Mouse (Mus musculus) thymus, postnatal 4 days (tissue): Measurements from ENCODE around the gene Mgrn1.

ENCODE experiments used
- DNase-seq: peaks from one replicate; pipeline ENCODE4 v3.0.0; 2021

The Mgrn1 gene

DNA sequence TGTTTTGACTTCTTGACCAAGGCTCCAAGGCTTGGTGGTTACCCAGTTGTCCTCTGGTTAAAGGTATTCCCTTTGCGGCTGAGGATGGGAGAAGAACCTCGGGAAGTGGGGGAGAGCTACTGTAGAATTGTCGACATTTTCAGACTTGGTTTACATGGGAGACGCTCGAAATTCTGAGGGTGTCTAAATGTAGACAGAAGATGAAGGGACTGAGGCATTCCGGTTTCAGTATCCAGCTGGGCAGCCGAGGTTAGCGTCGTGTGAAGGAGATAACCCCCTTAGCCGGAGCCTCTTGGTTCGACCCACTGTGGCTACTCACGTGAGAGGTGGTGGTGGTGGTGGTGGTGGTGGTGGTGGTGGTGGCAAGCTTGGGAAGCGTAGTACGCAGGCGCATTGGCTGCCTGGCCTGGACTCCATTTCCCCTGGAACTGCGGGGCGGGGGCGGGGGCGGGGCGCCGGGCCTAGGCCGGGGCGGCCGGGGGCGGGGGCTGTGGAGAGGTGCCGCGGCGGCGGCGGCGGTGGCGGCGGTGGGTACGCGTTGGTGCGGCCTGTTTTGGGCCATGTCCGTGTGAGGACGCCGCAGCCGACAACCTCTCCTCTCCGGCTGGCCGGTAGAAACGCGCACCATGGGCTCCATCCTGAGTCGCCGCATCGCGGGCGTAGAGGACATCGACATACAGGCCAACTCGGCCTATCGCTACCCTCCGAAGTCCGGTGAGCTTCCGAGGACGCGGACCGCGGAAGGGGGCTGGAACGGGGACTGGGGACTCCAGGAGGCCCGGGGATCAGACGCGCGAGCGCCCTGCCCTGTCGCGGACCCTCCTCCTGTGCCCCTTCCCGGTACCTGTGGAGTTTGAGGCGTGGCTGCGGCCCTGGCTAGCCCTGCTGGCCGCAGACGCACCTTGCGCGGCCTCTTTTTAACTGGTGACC is at the start of gene Mgrn1:
Gene Mgrn1, plus strand, starts transcription at position 490 of the 930 bp plus-strand sequence.
- DNase-seq = peak; percentile 90

DNA sequence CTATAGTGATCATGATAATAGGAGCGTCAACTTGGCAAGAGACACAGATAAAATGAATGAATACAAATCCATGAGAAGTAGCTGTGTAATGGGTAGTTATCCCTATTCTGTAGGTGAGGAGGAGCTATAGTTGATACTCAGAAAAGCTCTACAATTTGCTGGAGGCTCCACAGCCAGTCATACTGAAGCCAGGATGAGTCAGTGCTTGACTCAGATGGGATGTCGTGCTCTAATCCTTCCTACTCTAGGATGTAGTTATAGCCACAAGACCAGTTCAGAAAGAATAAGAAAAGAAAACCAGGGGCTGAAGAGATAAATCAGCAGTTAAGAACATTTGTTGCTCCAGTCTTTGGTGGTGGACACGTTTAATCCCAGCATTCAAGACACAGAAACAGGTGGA is 48.4 kb upstream of the Mgrn1 start:
- DNase-seq = no peak

DNA sequence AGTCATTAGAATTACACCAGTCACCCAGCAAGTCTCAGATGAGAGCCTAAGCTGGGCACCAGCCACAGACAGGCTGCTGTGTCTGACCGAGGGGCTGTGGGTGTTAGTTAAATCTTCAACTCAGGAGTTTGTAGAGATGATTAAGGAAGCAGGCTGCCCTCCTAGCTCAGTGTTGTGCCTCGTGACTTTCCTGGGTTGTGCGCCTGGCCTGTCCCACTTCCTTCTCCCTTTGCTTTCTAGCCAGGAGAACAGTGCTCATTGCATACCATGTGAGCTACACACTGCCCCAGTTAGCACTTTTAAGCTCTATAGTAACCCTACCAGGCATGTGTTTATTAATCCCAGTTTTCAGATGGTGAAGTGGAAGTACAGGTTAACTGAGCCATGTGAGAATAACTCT is 46.5 kb upstream of the Mgrn1 start:
- no peak for DNase-seq

DNA sequence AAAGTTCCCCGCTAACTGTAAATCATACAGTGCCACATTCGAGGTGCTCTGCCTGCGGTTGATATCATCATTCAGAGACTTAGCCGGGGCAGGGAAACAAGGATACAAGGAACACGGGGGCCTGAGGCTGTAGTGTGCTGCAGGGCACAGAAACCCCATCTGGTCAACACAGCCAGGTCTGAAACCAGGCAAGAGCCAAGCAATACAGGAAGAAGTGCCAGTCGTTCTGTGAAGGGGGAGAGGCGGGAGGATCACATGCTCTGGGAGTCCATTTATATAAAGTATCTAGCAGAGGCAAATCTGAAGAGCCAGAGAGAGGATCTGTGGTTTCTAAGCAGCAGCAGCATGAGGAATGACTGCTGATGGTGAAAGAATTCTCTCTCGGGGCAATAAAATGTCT is 45.8 kb upstream of the Mgrn1 start:
- no peak for DNase-seq

DNA sequence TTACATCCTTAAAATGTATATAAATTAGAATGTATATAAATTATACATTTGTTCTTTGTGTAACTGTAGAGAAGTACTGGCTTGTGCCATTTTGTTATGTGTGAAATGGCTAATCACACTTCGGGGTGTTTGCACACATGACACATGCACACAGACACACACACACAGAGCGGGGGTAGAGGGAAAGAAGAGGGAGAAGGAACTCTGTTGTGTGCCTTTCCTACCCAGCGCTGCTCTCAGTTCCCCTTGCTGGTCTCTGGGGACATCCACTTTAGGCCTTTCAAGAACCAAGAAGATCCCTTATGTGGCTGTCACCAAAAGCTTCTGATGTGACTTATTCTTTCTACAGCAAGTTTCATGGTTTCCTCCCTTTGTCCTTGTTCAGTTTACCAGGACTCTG is 39.0 kb upstream of the Mgrn1 start:
- no peak for DNase-seq

DNA sequence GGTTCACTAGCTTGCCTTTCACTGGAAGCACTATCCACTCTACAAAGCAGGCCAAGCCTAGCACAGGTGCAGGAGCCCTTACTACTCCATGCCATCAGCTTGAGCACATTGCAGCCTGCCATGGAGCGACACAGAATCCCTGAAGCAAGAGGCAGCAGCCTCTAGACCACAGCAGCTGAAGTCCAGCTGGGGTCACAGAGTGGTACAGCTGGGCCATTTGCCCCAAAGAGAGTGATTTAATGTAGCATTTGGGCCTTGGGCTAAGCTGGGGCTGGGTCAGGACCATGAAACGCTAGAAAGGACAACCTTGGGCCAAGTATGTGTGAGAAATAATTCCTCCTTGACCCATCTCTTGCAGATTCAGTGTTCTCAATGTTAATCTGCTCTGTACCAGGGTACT is 38.0 kb upstream of the Mgrn1 start:
- DNase-seq = no peak

DNA sequence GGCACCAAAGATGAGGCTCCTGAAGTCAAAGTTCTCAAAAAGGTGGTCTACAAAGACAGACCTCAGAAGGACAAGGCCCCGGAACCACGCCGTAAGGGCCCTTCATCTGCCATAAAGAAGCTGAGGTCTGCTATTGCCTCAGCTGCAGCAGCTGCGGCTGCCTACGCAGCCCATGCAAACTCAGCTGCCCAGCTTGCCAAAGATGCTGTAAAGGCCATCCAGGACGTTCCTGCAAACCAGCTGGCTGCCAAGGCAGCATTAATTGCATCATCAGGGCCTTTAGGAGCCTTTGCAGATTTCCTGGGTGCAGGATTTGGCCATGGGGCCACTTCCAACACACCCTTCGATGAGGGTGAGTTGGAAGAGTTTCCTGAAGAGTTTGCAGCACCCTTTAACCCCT is 35.7 kb upstream of the Mgrn1 start:
- no peak for DNase-seq

DNA sequence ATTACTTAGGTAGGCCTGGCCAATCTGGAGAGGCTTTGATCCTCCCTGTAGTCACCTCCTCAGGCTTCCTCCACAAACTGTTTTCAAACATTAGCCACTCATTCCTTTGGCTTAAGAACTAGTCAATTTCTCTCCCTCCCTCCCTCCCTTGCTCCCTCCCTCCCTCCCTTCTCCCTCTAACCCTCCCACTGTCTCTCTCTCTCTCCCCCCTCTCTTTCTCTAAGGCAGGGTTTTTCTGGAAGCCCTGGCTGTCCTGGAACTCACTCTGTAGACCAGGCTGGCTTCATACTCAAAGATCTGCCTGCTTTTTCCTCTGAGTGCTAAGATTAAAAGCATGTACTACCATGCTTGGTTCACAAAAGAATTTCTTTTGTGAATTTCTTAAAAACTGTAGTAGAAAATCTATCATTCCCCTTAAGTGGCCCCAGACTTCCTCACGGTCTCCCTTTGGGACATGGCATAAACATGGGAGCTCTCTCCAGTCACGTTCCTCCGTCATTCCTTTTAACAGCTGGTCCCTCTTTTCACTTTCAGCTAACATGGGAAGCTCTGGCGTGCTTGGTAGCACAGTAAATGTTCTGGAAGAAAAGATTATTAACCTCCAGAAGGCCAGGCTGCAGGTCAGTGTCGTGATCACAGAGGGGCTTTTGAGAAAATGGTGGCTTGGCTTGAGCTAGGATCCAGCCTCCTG is 35.0 kb upstream of the Mgrn1 start:
- no peak for DNase-seq

DNA sequence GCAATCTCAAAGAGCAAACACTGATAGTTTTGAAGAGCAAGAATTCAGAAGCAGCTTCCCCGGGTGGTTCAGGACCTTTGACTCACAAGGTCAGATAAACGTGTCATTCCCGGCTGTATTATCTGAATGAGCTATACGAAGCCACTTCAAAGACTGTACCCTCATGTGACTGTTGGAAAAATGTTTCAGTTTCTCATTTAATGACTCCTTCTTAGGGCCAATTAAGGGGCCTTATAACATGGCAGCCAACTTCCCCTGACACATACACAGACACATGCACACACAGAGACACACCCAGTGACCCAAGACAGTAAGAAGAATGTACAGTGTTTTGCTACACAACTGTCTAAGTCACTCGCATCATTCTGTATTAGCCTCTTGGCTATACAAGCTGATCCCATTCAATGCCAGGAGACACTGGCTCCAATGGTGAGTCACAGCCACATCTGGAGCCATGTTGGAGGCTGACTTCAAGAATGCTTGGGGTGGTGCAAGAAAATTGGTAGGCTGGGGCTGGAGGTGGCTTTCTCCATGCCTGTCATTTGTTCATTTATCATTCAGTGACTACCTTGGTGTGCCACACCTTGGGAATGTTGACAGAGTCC is 30.9 kb upstream of the Mgrn1 start:
- DNase-seq = no peak

DNA sequence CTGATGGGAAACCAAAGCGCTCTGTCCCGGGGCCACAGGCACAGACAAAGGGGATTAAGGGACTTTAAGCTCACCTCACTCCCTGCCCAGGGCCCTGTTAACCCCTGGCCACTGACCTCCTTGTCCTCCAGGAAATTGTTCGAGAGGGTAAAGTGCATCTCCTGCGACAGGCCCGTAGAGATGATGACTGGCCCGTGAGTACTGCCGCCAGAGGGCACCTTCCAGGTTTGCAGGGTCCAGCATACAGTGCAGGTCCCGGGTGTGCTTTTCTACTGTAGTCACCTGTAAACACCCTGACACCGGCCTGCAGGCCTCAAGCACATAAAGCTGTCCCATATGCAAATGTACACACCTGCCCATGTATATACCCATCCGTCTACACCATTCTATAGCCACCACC is 24.7 kb upstream of the Mgrn1 start:
- peak; percentile 59 for DNase-seq

DNA sequence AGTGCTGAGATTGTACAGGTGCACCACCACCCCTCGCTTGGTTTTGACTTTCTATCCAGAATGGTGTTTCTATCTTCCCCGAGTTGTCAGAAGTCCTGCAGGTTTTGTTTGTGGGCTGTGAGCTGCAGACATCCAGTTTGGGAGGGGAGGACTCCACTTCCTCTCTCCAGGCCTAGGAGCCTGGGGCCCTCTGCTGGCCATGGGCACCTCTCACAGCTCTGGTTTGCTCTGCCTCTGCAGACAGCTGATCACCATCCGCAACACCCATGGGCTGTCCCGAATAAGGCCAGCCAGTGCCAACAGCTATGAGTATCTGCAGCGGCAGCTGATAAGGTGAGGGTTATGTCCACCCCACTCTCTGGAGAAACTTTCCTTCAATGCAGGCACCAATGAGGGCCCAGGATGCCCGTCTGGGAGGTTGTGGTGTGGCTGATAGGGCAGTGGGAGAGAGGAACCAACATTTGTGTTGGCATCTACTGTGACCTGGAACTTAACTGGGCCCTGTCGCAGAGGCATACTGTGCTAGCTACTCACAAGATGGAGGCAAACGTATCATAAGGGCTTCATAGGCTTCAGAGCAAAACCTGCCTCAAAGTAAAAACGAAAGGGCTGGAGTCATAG is 23.1 kb upstream of the Mgrn1 start:
- peak; percentile 83 for DNase-seq

DNA sequence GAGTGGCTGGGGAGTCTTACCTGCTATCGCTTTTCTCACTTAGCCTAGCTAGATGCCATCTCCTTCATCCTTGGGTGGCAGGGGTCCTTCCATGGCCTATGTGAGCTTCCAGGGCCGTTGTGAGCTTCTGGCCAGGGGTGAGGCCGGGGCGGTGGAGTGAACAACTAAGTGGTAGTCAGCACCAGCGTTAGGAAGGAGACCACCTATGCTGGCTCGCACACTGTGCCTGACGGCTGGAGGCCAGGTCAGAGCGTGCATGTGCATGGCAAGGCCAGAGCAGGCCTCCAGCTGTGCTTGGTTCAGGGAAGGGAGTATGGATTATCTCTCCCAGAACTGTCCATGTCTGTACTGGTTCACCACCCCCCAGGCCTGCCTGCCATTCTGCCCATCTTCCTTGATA is 22.3 kb upstream of the Mgrn1 start:
- no peak for DNase-seq

DNA sequence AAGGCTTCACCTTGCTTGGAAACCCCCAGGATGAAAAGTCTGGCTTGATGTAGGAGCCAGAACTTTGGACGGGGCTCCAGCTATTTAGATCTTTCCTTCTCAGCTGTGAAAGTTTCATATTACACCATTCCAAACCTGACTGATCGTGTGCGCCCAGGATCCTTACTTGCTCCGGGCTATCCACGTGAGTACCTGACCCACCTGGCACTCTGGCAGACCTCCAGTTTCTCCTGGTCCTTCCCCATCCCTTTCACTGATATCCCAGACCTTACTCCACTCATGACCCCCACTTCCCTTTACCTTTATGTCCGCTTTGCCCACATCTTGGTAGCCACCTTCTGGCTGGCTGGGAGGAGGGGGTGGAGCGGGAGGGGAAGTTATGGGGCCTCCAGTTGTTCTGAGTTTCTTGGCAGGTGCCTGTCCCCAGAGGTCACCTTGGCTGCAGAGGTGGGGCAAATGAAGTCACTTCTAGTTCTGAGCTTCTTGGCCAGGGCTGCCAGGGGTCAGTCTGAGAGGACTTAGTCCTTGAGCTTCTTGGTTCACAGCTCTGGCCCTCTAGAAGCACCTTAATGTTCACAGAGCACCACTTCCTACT is 19.9 kb upstream of the Mgrn1 start:
- no peak for DNase-seq

DNA sequence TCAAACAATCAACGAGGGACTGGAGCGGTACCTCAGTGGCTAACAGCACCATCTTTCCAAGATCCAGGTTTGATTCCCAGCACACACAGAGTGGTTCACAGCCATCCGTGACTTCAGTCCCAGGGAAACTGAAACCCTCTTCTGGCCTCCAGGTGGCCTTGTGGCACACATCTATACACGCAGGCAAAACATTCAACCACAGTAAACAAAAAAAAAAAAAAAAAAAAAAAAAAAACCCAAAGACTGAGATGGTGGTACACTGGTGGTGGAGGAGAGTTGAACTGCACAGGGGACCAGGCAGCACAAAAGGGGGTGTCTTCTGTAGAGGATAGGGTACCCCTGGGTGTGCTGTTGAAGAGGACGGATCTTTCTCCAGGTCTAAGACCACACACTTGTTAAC is 15.6 kb upstream of the Mgrn1 start:
- DNase-seq = no peak

DNA sequence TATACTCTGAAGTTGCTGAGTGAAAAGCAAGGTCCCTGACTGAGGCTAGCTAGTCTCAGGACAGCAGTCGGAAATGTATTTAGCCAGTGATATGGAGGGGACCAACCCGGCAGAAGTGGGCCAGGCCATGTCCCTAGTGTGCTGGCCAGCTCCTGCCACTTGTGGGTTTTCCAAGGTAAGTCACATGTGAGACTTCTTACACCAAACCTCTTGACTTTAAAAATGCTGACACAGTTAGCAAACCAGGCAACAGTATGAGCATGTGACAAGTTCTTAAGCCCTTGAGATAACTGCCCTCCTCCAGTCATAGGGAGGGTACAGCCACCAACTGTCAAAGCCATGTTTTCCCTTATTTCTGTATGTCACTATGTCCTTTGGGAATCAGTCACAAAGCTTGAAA is 14.1 kb upstream of the Mgrn1 start:
- DNase-seq = peak; percentile 30

DNA sequence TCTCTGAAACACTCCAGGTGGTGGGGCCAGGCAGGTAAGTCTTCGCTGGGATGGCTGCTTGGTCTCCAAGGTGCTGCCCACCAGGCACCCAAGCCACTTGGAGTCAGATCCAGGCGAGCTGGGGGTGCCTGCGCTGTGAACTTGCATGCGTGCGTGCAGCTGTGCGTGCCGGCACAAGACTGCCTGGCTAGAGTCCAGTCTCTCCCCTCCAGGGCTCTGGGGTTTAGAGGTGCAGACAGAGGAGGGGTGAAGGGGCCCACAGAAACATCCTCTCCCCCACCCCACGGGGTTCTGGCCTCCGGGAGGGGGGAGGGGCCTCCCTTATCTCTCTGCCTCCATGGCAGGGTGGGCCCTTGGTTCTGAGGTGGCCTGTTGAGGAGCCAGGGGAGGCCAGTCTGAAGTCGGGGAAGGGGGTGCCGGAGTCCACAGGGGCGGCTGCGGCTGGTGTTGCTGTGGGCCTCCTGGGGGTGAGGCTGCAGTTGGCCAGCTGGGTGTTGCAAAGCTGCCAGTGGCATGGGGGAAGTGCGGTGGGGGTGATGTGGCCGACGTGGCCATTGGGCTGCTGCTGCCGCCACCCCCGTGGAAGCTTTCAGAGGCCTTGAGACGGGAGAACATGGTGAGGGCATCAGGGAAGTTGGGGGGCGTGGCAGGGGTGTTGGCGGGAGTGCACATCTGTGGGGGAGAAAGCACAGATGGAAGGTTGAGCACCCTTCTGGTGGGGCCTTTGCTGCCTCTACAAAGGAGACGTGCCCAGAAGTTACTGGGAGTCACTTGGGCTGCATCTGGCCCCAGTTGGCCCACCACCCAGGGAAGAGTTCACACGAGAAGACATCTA is 10.6 kb upstream of the Mgrn1 start:
- DNase-seq = peak; percentile 45

DNA sequence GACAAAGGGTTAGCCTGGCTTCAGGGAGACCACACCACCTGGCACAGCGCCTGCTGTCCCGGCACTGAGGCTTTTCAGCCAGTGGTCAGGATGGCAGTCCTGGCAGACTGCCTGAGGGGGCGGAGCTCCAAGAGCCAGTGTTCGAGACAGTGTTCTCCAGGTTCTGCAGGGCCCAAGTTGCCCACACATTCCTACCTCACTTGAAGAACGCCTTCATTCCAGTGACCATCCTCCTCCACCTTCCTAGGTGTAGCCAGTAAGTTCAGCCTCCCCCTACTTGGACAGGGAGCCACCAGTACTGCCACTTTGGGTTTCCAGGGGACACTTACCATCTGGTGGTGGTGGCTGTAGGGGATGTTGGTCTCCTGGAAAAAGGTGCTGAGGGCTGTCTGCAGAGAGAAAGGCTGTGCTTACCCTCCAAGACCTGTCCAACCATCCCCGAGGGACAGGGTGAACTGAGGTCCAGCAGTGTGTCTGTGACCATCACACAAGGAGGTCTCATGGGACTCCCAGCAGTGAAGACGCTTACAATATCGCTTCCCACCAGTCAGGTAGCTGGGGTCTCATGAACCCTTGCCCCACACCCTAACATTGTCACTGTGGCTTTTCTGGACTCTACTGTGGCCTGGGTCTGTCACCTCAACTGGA is 9.9 kb upstream of the Mgrn1 start:
- DNase-seq = peak; percentile 42

DNA sequence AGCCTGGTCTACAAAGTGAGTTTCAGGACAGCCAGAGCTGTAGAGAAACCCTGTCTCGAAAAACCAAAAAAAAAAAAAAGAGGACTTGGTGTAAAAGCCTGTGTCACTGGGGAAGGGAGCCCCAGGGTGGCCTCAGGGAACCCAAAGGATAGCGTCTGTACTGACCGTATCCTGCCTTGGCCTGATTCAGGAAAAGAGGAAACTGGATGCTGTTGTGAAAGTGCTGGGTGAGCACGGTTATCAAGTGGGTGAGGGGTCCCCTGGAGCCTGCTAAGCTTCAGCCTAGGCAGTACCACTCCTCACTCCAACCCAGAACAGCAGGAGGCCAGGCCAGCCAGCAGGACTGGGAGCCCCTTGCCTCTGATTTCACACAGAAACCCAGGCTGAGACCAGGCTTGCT is 8.9 kb upstream of the Mgrn1 start:
- peak; percentile 26 for DNase-seq

DNA sequence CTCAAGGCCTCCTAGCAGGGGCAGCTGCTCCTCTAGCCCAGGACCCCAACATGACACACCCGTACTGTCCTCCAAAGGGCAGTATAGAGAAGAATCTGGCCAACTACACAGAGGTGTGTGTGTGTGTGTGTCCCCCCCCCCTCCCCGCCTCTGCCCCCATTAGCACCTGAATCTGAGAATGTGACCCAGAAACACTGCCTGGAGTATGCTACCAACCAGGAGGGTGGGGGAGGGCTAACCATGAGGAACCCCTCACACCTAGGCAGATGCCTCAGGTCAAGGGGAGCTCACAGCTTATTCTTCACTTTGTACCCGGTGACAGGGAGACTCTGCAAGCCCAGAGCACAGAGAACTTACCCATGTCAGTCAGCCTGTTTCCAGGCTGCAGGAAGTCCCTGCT is 8.3 kb upstream of the Mgrn1 start:
- DNase-seq = no peak

DNA sequence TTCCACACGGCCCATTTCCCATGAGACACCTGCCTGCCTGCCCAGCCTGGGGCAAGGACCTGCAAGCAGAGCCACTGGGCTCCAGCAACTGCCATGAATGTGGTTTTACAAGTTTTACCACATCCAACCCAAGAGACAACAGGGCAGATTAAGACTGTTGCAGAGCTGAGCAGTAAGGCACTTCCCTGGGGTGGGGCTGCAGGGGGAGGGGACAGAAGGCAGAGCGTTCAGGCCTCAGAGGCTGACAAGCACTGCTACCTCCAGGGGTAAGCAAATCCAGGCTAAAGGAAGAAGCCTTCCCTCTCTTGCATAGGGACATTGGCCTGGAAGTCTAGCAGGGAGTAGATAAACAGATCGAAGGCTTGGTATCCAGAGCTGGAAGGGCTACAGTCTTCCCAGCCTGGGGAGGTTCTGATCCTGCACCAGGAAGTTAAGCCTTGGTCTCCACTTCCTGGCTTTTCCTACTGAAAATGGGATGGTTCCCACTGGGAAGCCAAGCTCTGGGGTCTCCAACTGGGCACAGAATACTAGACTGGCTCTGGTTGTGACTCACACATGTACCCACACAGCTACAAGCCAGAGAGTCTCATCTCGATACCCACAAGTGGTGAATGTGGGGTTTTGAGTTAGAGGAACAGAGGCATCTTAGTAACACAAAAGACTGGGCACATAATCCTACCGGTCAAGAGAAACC is 7.7 kb upstream of the Mgrn1 start:
- peak; percentile 78 for DNase-seq
